Mouse (Mus musculus) NIH3T3 (cell line): ENCODE measurements at regions not wholly inside any gene's neighbourhood (a gene's known extent, or its start where the extent isn't known, plus 50 kb on each side); places are given as distances from the start of the nearest gene placed in this dataset.
A peak's percentile ranks its signal among the peaks of the same experiment; 100 is the strongest.
"Not testable (repeated sequence)": the region's sequence is repeated elsewhere in the genome, so short reads cannot be mapped to it uniquely, and the experiment has no call there.

Source experiments
- DNase-seq: peaks from one replicate; pipeline ENCODE4 v3.0.0-alpha.2; 2012; ENCODE audit warnings: low read depth

DNA sequence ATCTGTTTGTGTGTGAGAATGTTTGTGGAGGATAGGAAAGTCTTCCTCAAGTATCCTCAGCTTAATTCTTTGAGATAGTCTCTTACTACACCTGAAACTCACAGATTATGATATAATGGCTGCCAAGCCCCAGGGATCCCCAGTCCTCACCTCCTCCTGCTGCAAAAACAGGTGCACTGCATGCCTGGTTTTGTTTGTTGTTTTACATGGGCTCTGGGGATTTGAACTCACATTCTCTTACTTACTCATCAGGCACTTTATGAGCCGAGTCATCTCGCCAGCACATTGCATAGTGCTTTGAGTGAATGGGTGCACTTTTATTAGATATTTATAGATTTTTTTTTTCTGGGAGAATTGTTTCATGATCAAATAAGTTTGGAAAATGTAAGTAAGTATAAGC is 56.3 kb downstream of the Mterf1b start:
- DNase-seq = peak; percentile 43

DNA sequence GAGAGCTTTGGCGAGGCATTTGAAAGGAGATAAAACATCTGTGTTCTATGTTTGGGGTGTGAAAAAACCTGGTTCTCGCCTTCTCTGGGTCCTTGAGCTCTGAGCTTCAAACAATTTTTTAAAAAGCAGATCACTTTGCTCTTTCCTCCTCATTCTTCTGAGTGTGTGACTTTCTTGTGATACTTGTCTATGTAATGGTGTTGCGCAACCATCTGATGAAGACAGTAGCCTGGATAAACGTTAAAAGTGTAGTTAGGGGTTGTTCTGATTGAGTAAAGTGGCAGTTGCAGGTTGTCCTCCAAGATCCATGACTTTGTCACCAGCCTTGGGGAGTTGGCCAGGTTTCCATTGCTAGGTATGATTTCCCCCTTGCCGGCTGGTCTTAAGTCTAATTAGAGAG is 62.1 kb downstream of the Mterf1b start:
- DNase-seq = not testable (repeated sequence)

DNA sequence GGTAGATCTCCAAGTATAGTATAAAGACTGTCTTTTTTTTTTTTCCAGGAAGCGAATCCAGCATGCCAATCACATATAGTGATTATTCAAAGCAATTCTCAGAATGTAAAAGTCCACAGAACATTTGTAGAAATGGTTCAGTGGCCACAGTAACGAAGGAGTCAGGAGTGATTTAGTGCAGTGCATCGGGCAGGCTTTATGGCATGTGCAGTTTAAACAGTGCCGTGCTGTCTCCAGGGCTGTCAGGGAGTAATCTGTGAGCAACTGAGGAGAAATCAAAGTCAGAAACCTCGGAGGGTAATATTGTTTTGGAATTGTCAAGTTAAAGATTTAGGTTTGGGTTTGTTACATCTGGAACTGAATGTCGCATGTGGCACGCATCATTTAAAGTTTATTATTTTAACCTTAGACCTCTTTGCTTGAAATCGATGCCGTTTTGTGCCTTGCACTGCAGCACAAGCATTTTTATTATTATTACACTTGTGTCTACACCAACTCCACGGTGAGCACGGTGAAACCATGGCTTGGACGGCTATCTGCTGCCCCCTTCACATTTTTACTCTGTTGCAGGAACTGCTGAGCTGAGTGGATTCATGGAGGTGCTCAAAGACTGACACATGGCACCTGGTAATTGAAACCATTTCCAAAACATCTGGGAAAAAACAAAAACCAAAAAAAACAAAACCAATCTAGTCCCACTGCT is 65.0 kb downstream of the Mterf1b start:
- DNase-seq = no peak

- no peak for DNase-seq
Measured at GRCm38 (mm10) chr5:4259260-4259659, 67.1 kb downstream of the Mterf1b start.

- DNase-seq = no peak
Measured at GRCm38 (mm10) chr5:4262666-4263065, 70.5 kb downstream of the Mterf1b start.

- DNase-seq = peak; percentile 63
Measured at GRCm38 (mm10) chr5:4263560-4264160, 71.5 kb downstream of the Mterf1b start.

GRCm38 (mm10) chr5:4267717-4268116 is 75.5 kb downstream of the Mterf1b start:
- no peak for DNase-seq

GRCm38 (mm10) chr5:4273001-4273400 is 80.8 kb downstream of the Mterf1b start:
- peak; percentile 68 for DNase-seq

- DNase-seq = no peak
Measured at GRCm38 (mm10) chr5:4303616-4304015, 111.4 kb downstream of the Mterf1b start.

DNA sequence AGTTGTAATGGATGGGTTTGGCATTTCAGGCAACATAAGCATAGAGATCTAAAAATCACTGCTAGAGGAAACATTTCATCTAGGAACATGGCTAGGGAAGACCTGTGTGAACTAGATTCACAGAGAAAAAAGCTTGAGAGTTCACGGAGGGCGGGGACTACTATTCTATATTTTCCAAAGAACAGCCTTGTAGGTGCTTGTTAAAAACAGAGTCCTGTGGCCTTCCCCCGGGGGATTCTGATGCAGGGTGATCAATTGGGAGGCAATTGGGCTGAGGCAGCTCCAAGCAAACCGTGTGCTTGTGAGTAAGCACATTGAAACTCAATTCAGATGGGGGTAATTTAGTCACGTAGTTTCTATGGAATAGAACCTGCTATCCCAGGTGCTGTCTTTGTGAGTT is 112.0 kb downstream of the Mterf1b start:
- DNase-seq = no peak

GRCm38 (mm10) chr5:4308514-4308913 is 116.3 kb downstream of the Mterf1b start:
- no peak for DNase-seq

DNA sequence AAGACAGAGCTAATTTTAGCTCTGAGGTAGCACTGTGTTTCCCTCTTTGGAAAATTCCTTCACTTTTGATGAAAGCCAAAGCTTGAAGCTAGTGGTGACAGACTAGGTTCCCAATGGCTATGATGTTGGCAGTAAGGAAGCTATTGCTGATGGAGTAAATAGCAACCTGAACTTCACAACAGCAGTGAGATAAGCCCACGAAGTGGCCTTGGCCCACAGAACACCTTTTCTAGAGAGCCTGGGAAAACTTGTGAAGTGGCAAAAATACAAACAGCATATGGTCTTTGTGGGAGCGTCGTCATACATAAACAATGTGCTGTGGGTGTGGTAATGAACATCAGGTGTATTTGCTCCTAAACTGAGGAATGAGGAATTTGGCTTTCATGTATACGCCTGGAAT is 119.0 kb downstream of the Mterf1b start:
- no peak for DNase-seq

GRCm38 (mm10) chr5:4311599-4311998 is 119.4 kb downstream of the Mterf1b start:
- no peak for DNase-seq

DNA sequence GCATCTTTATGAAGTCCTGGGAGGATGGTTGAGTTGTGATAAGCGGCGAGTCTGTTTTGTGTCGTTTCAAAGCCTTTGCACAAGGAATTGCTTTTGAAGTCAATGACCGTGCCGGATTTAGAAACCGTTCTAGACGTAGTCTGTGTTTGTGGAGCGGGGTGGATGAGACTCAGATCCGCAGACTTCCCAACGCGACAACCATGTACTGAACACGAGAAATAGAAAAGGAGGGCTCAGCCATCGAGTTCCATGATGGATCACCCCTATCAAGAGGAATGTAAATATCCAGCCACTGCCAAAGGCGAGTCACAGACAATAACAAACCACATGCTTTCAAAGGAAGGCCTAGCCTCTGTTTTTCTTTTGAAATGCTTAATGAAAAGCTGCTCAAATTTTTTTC is 120.5 kb downstream of the Mterf1b start:
- peak; percentile 63 for DNase-seq

DNA sequence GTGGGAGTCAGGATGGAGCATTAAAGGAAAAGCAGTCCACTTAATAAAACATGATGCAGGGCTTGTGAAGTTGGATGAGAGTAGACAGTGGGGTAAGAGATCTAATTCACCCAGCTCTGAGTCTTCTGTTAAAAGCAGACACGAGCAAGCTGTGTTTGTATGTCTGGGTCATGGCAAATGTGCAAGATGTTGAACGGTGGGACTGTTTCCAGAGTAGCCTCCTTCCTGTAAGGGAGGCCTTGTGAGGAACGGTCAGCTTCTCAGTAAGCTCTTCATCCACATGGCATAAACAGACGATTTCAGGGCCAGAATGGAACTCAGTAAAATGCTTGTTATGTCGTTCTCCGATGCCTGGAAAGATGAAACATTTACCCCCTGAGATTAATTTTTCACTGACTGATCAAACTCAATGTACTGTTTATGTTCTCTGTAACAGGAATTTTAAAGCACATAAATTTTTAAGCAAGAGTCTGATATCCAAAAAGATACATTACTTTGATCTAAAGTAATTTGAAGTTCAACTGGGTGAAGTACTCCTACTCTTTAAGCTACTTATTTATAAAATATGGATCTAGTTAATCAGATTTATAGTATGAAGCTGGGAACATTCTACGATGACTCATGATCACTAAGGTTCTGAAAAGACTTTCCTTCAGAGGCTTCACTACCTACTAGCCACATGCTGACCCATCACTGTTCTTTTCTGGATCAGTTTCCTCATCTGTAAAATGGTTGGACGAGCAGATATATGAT is 130.6 kb downstream of the Mterf1b start:
- DNase-seq = peak; percentile 77

GRCm38 (mm10) chr5:4323387-4323704 is 131.2 kb downstream of the Mterf1b start:
- peak; percentile 84 for DNase-seq

- DNase-seq = peak; percentile 73
Measured at GRCm38 (mm10) chr5:4325813-4326212, 133.6 kb downstream of the Mterf1b start.

DNA sequence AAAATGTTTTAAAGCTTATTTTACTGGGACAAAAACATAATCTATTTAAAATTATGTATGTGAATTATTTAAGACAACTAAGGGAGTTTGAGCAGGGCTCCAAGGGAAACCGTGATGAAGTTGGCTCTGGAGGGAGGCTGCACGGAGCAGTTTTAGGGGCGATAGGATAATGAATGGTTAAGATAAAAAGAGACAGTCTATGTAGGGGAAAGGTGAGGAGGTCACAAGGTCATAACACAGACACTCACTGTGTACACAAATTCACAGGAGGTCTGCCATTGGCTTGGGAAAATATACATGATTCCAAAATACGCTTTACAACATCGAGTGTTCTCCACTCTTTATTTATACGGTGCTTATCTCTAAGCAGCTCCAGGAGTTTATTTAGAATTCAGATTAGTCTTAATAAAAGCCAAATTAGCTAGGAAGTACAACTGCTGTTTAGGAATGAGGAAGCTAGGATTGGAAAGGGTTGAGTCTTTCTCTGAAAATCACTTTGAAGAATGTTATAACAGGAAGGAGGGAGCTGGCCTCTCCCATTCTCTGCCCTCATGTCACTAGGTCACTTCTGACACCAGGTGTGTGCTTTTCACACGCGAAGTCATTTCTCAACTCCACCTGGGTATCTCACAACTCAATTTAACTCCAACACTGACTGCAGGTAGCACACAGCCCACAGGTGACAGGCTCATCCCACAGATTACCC is 134.3 kb downstream of the Mterf1b start:
- no peak for DNase-seq

DNA sequence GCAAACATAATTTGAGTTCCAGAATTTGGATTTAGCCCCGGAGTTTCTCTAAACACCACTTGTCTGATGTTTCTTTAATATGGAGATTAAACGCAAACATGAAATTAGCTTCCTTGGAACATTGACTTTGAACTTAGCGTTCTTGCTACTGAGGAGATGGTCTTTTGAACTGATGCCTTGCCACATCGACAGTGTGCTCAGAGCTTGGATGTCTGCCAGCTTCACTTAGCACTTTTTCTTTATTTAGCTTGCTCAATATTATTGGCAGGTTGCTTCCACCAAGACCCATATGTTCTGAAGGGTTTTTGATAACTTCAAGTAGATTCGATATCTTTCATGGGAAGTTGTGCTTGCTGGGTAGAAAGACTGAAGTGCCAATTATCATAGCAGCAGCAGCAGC is 143.5 kb downstream of the Mterf1b start:
- DNase-seq = peak; percentile 10

GRCm38 (mm10) chr5:4341956-4342355 is 149.8 kb downstream of the Mterf1b start:
- no peak for DNase-seq

DNA sequence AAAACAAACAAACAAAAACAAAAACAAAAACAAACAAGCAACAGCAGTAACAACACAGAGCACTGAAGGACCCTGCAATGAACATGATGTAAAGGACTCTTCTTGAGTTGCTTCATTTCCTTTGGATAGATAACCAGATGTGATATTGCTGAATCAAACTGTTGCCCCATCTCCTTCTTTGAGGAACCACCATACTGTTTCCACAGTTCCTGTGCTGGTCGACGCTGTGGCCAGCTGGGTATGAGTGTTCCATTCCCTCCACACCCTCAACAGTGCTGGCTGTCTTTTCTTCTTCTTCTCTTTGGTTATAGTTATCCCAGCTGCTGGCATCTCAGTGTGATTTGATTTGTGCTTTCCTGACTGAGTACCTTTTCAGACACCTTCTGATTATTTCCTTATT is 152.3 kb downstream of the Mterf1b start:
- no peak for DNase-seq

GRCm38 (mm10) chr5:4348334-4348733 is 156.2 kb downstream of the Mterf1b start:
- no peak for DNase-seq

DNA sequence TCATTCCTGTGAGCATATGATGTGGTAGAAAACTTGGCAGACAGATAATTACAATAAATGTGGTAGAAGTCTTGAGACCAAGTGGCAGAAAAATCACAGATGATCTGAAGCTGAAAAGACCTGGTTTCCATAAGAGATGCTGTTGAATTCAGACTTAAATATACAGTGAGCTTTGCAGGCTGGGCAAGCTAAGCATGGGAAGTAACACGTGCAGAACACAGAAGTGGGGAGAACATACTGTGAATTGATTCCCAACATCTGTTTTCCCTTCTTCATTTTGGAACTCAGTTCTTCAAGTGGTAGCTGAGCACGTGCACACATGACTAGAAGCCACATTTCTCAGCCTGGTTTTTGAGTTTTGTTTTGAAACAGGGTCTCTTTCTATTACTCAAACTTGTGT is 157.8 kb downstream of the Mterf1b start:
- peak; percentile 17 for DNase-seq
